Mouse (Mus musculus) bone marrow, adult 2 months (tissue): ENCODE results near the gene Serinc5.

ENCODE experiments used
- CTCF ChIP-seq: fragments of 200-500 bp; IDR thresholded peaks from 2 replicates; pipeline ENCODE4 v1.5.1; 2011; ENCODE audit warnings: low read length, control low read depth; ENCODE audit not compliant: control insufficient read depth, insufficient read depth
- POLR2A ChIP-seq: fragments of 200-500 bp; IDR thresholded peaks from 2 replicates; pipeline ENCODE4 v1.6.1; 2011; ENCODE audit warnings: low read depth, mild to moderate bottlenecking, control low read depth, low read length, borderline replicate concordance; ENCODE audit not compliant: control insufficient read depth

- TF ChIP-seq CTCF (no peak), POLR2A (no peak)
These were observed 149.6 kb downstream of the Serinc5 start for GRCm38 (mm10) chr13:92760519-92760918.
